ENCODE assay signal across 13 mouse cellular contexts in genomic region chr7:126718787-126719337, GRCm38 (mm10). TPM values are rescaled to one million over a fixed set of nuclear protein-coding genes. Genes with fewer than 3 reads are reported as not detected.
DNase-seq lines count a peak whose midpoint lies in the region; ATAC-seq and TF ChIP-seq lines count a peak whose summit lies in the region.
"Had no signal": no experiment of that assay in that cellular context is flagged by ENCODE, and none has a peak within 500 bp of the region (broad histone marks: within the 10 kb centered on the region; RNA-seq: fewer than 3 reads in every experiment).

No protein-coding gene starts in this region.

- no peak for ATAC-seq in heart, embryonic 11.5 days (replicated peaks; ENCODE audit: insufficient number of reproducible peaks, low FRiP score, low TSS enrichment)
- peak; percentile 69; the same call in 1 of the 2 replicates for ATAC-seq in erythroblast, adult 5-6 weeks (replicated peaks; ENCODE audit: low FRiP score, poor library complexity, severe bottlenecking)
- ATAC-seq in cerebellum, adult (ENCODE audit: insufficient number of reproducible peaks, low FRiP score, low TSS enrichment): no peak

- no peaks in the 10 kb centered on the region for H3K4me1 ChIP-seq in heart, adult 2 months (ENCODE audit: control insufficient read depth, insufficient read depth, low read length)
- no peaks in the 10 kb centered on the region for H3K4me1 ChIP-seq in heart, embryonic 11.5 days (ENCODE audit: control insufficient read depth, insufficient read depth, low read length)
- H3K4me1 ChIP-seq in thymus, adult 2 months (replicated peaks; ENCODE audit: control insufficient read depth, insufficient read depth, low read length): peaks cover 3% of the 10 kb centered on the region
- H3K4me1 ChIP-seq: liver, embryonic 13.5 days; midbrain, embryonic 10.5 days had no signal

- H3K4me3 ChIP-seq in heart, adult 2 months: no peak overlapping the region
- H3K4me3 ChIP-seq in heart, embryonic 11.5 days (ENCODE audit: low read depth, low read length): no peak overlapping the region
- no peak overlapping the region for H3K4me3 ChIP-seq in thymus, adult 2 months (ENCODE audit: control insufficient read depth, insufficient read depth, low read length)
- H3K4me3 ChIP-seq: liver, embryonic 13.5 days; midbrain, embryonic 10.5 days had no signal

- DNase-seq in heart, adult 2 months: no peak
- DNase-seq in thymus, adult 2 months: peak; percentile 43
- no peak for DNase-seq in thymus, postnatal 36 days
- DNase-seq in cerebellum, postnatal 36 days: no peak
- DNase-seq in gastrocnemius, postnatal 25 days: no peak
- DNase-seq: cerebellum, postnatal 25 days; heart, postnatal 36 days; kidney, adult 18-20 months; liver, embryonic 13.5 days had no signal

- H3K79me2 ChIP-seq in heart, adult 2 months (replicated peaks; ENCODE audit: control insufficient read depth, insufficient read depth, low read length): no peaks in the 10 kb centered on the region

- H3K36me3 ChIP-seq in heart, adult 2 months (ENCODE audit: control insufficient read depth, insufficient read depth, low read length): no peaks in the 10 kb centered on the region
- no peaks in the 10 kb centered on the region for H3K36me3 ChIP-seq in heart, embryonic 11.5 days (ENCODE audit: control insufficient read depth, insufficient read depth, low read length)
- no peaks in the 10 kb centered on the region for H3K36me3 ChIP-seq in thymus, adult 2 months (ENCODE audit: control insufficient read depth, insufficient read depth, low read length)
- H3K36me3 ChIP-seq: liver, embryonic 13.5 days; midbrain, embryonic 10.5 days had no signal

- no peaks in the 10 kb centered on the region for H3K27me3 ChIP-seq in heart, adult 2 months (ENCODE audit: control insufficient read depth, insufficient read depth, low read length)
- no peaks in the 10 kb centered on the region for H3K27me3 ChIP-seq in heart, embryonic 11.5 days (ENCODE audit: control insufficient read depth, insufficient read depth, low read length)
- no peaks in the 10 kb centered on the region for H3K27me3 ChIP-seq in thymus, adult 2 months (ENCODE audit: control insufficient read depth, insufficient read depth, low read length)
- H3K27me3 ChIP-seq: liver, embryonic 13.5 days had no signal

- H3K9ac ChIP-seq in heart, adult 2 months (ENCODE audit: low read depth, low read length): no peak overlapping the region
- H3K9ac ChIP-seq in heart, embryonic 11.5 days (ENCODE audit: low read depth, low read length): no peak overlapping the region
- H3K9ac ChIP-seq: liver, embryonic 13.5 days had no signal

- H3K9me3 ChIP-seq in heart, embryonic 11.5 days (replicated peaks; ENCODE audit: control insufficient read depth, low read length): no peaks in the 10 kb centered on the region
- H3K9me3 ChIP-seq: liver, embryonic 13.5 days; midbrain, embryonic 10.5 days had no signal

- H3K27ac ChIP-seq in heart, adult 2 months: no peak overlapping the region
- H3K27ac ChIP-seq in heart, embryonic 11.5 days (ENCODE audit: low read depth, low read length): no peak overlapping the region
- H3K27ac ChIP-seq in thymus, adult 2 months (ENCODE audit: control insufficient read depth, insufficient read depth, low read length): no peak overlapping the region
- H3K27ac ChIP-seq: liver, embryonic 13.5 days; midbrain, embryonic 10.5 days had no signal

- intact Hi-C loops in heart, adult 2 months (cut with DNase I): no loop called here

- no peak for TF ChIP-seq POLR2A in heart, adult 2 months (IDR thresholded peaks at IDR 0.05; ENCODE audit: insufficient read depth, low read depth, low read length)
- no peak for TF ChIP-seq POLR2A in thymus, adult 2 months (IDR thresholded peaks at IDR 0.05; ENCODE audit: control insufficient read depth, extremely low read depth, insufficient read depth, low read length, poor library complexity)

- TF ChIP-seq CTCF in heart, adult 2 months (IDR thresholded peaks at IDR 0.05): peak; percentile 7; the same call in 1 of the 2 replicates
- peak; percentile 24; the same call in 1 of the 2 replicates for TF ChIP-seq CTCF in thymus, adult 2 months (IDR thresholded peaks at IDR 0.05; ENCODE audit: borderline replicate concordance, control insufficient read depth, extremely low read depth, insufficient read depth, low read length, poor library complexity)

- no peak for TF ChIP-seq EP300 in heart, adult 2 months (IDR thresholded peaks at IDR 0.05; ENCODE audit: insufficient read depth, low read depth, low read length)

- WGBS in heart, adult 2 months: 91% methylated on average over 5 of the region's 5 CpGs
- WGBS in heart, embryonic 11.5 days (ENCODE audit: insufficient replicate concordance): 91% methylated on average over 5 of the region's 5 CpGs
- WGBS in thymus, adult 2 months: 98% methylated on average over 5 of the region's 5 CpGs

- H3K4me2 ChIP-seq in heart, embryonic 11.5 days: no peak overlapping the region
- H3K4me2 ChIP-seq: liver, embryonic 13.5 days had no signal

RNA-seq across cellular contexts. Expression of gene Coro1a, which starts 11.3 kb away (rescaled TPM):
- 10 to 100 TPM in 1 of 2 experiments, 1 to 10 TPM in 1; 9.8 to 12.1 TPM for total RNA-seq in heart, adult 2 months (2021)
- 22.2 and 33.7 TPM in 2 replicates for polyA plus RNA-seq in heart, adult 2 months (2012; rRNA removed)
- 13.1 and 13.8 TPM in 2 replicates for polyA plus RNA-seq in heart, embryonic 11.5 days (2014; fragmentation: Nextera tagmentation; extraction: Ambion mirVana)
- 2,939 and 3,162 TPM in 2 replicates for polyA plus RNA-seq in thymus, adult 2 months (2012; rRNA removed)
- 127 and 157 TPM in 2 replicates for total RNA-seq in erythroblast, adult 5-6 weeks (2015; ENCODE audit: low replicate concordance)
- 132 and 182 TPM in 2 replicates for total RNA-seq in erythroblast, adult 5-6 weeks (2017; ENCODE audit: low replicate concordance)
- 1 to 10 TPM; 2.1 to 3.3 TPM for total RNA-seq in gastrocnemius, postnatal 25 days (2021)

RNA-seq across cellular contexts. Expression of gene Slx1b, which starts 23.3 kb away (rescaled TPM):
- 1 to 10 TPM; 3.6 to 3.9 TPM for total RNA-seq in heart, adult 2 months (2021)
- polyA plus RNA-seq in heart, adult 2 months (2012; rRNA removed): 7.8 and 10.3 TPM in 2 replicates
- 6.1 and 6.7 TPM in 2 replicates for polyA plus RNA-seq in heart, embryonic 11.5 days (2014; fragmentation: Nextera tagmentation; extraction: Ambion mirVana)
- 34.6 and 36.7 TPM in 2 replicates for polyA plus RNA-seq in thymus, adult 2 months (2012; rRNA removed)
- total RNA-seq in erythroblast, adult 5-6 weeks (2015; ENCODE audit: low replicate concordance): 0.19 and 1.9 TPM in 2 replicates
- 0.42 and 1.4 TPM in 2 replicates for total RNA-seq in erythroblast, adult 5-6 weeks (2017; ENCODE audit: low replicate concordance)
- total RNA-seq in gastrocnemius, postnatal 25 days (2021): 1 to 10 TPM; 2.7 to 3.3 TPM

RNA-seq across cellular contexts. Expression of gene Bola2, which starts 23.7 kb away (rescaled TPM):
- 10 to 100 TPM; 49.7 to 63.7 TPM for total RNA-seq in heart, adult 2 months (2021)
- 25.9 and 29.1 TPM in 2 replicates for polyA plus RNA-seq in heart, adult 2 months (2012; rRNA removed)
- 120 and 126 TPM in 2 replicates for polyA plus RNA-seq in heart, embryonic 11.5 days (2014; fragmentation: Nextera tagmentation; extraction: Ambion mirVana)
- 45.6 and 51.3 TPM in 2 replicates for polyA plus RNA-seq in thymus, adult 2 months (2012; rRNA removed)
- total RNA-seq in erythroblast, adult 5-6 weeks (2015; ENCODE audit: low replicate concordance): 4.8 and 13.4 TPM in 2 replicates
- 11.6 and 27.2 TPM in 2 replicates for total RNA-seq in erythroblast, adult 5-6 weeks (2017; ENCODE audit: low replicate concordance)
- total RNA-seq in gastrocnemius, postnatal 25 days (2021): 10 to 100 TPM; 33.1 to 37.0 TPM

RNA-seq across cellular contexts. Expression of gene Mapk3, which starts 40.5 kb away (rescaled TPM):
- 10 to 100 TPM; 45.9 to 53.1 TPM for total RNA-seq in heart, adult 2 months (2021)
- 111 and 120 TPM in 2 replicates for polyA plus RNA-seq in heart, adult 2 months (2012; rRNA removed)
- 48.2 and 52.1 TPM in 2 replicates for polyA plus RNA-seq in heart, embryonic 11.5 days (2014; fragmentation: Nextera tagmentation; extraction: Ambion mirVana)
- polyA plus RNA-seq in thymus, adult 2 months (2012; rRNA removed): 130 and 131 TPM in 2 replicates
- total RNA-seq in erythroblast, adult 5-6 weeks (2015; ENCODE audit: low replicate concordance): 46.1 and 51.8 TPM in 2 replicates
- total RNA-seq in erythroblast, adult 5-6 weeks (2017; ENCODE audit: low replicate concordance): 10.9 and 19.4 TPM in 2 replicates
- 10 to 100 TPM; 21.4 to 23.8 TPM for total RNA-seq in gastrocnemius, postnatal 25 days (2021)

RNA-seq across cellular contexts. Expression of gene Sult1a1, which starts 42.6 kb away (rescaled TPM):
- 10 to 100 TPM; 34.1 to 34.3 TPM for total RNA-seq in heart, adult 2 months (2021)
- 53.6 and 56.6 TPM in 2 replicates for polyA plus RNA-seq in heart, adult 2 months (2012; rRNA removed)
- polyA plus RNA-seq in heart, embryonic 11.5 days (2014; fragmentation: Nextera tagmentation; extraction: Ambion mirVana): 2.4 and 2.5 TPM in 2 replicates
- polyA plus RNA-seq in thymus, adult 2 months (2012; rRNA removed): 8.6 and 14.8 TPM in 2 replicates
- total RNA-seq in erythroblast, adult 5-6 weeks (2015; ENCODE audit: low replicate concordance): not detected in 2 replicates
- 3.6 and 6.0 TPM in 2 replicates for total RNA-seq in erythroblast, adult 5-6 weeks (2017; ENCODE audit: low replicate concordance)
- 10 to 100 TPM; 12.3 to 22.9 TPM for total RNA-seq in gastrocnemius, postnatal 25 days (2021)
- polyA plus RNA-seq: midbrain, embryonic 10.5 days had no signal

Comparison
In these comparisons a context has a peak if more than half of its experiments do, and no peak if none do; other contexts are left out.
1. RNA of gene Coro1a, which starts 11.3 kb away (total RNA-seq): 127 to 182 TPM in erythroblast, adult 5-6 weeks; 9.8 to 12.1 TPM in heart, adult 2 months and 2.1 to 3.3 TPM in gastrocnemius, postnatal 25 days; every median in the first group is over 4 times any median in the second.